Mouse (Mus musculus) CH12.LX (cell line): ENCODE data around the gene Mab21l1.

ENCODE experiments used
- CHD2 ChIP-seq: IDR thresholded peaks from 2 replicates; pipeline ENCODE4 v1.6.1; 2011; ENCODE audit warnings: low read length, improper control_type of control experiment
- CTCF ChIP-seq, 2 experiments: IDR thresholded peaks in 1 of 2; conservative IDR thresholded peaks in 1 of 2; 2 replicates each; pipeline ENCODE4 v1.5.1; 2011 to 2012; ENCODE audit warnings: low read depth in 2 of 2, low read length in 2 of 2, improper control_type of control experiment in 1 of 2, inconsistent platforms in 1 of 2, mild to moderate bottlenecking in 1 of 2, moderate library complexity in 1 of 2
- E2F4 ChIP-seq: IDR thresholded peaks from 2 replicates; pipeline ENCODE4 v1.6.1; 2011; ENCODE audit warnings: low read depth, low read length, improper control_type of control experiment; ENCODE audit not compliant: insufficient replicate concordance
- EP300 ChIP-seq: IDR thresholded peaks from 2 replicates; pipeline ENCODE4 v1.6.1; 2011; ENCODE audit warnings: low read length, improper control_type of control experiment
- MEF2A ChIP-seq: IDR thresholded peaks from 2 replicates; pipeline ENCODE4 v1.6.1; 2014; ENCODE audit warnings: low read depth, mild to moderate bottlenecking, inconsistent platforms, low read length, improper control_type of control experiment, borderline replicate concordance
- NELFE ChIP-seq: IDR thresholded peaks from 2 replicates; pipeline ENCODE4 v1.6.1; 2011; ENCODE audit warnings: low read depth, low read length, improper control_type of control experiment
- NRF1 ChIP-seq: IDR thresholded peaks from 2 replicates; pipeline ENCODE4 v1.6.1; 2014; ENCODE audit warnings: low read depth, mild to moderate bottlenecking, inconsistent platforms, low read length, improper control_type of control experiment, moderate library complexity
- POLR2A ChIP-seq: IDR thresholded peaks from 2 replicates; pipeline ENCODE4 v1.6.1; 2011; ENCODE audit warnings: low read depth, mild to moderate bottlenecking, improper control_type of control experiment, low read length
- SMC3 ChIP-seq: IDR thresholded peaks from 2 replicates; pipeline ENCODE4 v1.6.1; 2011; ENCODE audit warnings: low read depth, low read length, improper control_type of control experiment
- UBTF ChIP-seq: IDR thresholded peaks from 2 replicates; pipeline ENCODE4 v1.6.1; 2012; ENCODE audit warnings: low read depth, mild to moderate bottlenecking, inconsistent platforms, low read length, improper control_type of control experiment, moderate library complexity
- USF2 ChIP-seq: conservative IDR thresholded peaks from 2 replicates; pipeline ENCODE4 v1.6.1; 2011; ENCODE audit warnings: low read depth, low read length, improper control_type of control experiment
- ZNF384 ChIP-seq: IDR thresholded peaks from 2 replicates; pipeline ENCODE4 v1.6.1; 2012; ENCODE audit warnings: low read depth, low read length, improper control_type of control experiment, inconsistent platforms

DNA sequence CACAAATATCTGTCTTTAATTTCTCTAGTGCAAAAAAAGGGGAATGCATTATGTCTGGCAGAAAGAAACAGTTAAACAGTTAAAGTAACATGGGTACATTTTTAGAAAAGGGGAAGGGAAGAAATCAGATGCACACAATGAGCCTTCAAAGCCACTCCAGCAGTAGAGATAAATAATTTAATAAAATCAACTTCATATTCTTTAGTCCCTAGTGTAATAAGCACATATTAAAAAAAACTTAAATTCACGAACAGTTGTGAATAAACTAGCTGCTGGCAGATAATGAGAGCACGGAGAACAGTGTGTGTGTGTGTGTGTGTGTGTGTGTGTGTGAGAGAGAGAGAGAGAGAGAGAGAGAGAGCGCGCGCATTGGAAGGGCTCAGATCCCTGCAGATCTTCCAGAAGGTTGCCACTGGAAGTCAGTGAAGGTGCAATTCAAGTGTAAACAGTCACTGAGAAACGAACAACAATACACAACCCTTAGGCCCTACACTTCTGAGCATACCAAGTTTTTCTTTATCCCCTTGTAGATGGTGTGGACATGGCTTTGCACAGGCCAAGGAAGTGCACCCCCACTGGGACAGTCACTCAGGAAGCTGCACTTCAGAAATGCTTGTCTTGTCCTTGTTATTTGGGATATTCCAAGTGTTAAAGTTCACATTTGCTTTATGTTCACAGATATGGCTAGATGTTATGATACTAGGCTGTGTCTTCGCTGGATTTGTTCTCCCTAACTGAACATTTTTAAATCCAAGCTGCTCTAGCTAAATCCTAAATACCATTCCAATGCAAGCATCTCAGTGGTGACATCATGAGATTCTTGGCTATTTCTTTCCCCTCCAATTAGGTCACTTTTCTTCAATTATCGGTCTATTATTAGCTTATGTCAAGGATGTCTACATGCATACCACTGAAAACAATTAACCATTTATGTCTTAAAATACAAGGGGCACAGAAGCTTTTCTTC lies 3.3 kb upstream of the Mab21l1 start:
- no peak for TF ChIP-seq NELFE
- TF ChIP-seq CTCF (conservative IDR thresholded peaks at IDR 0.05 in 1 of 2, IDR thresholded peaks at IDR 0.05 in 1 of 2; ENCODE audit: low read depth in 2 of 2, low read length in 2 of 2) = no peak
- no peak for TF ChIP-seq USF2
- no peak for TF ChIP-seq POLR2A
- TF ChIP-seq CHD2 = no peak
- TF ChIP-seq UBTF = no peak
- no peak for TF ChIP-seq ZNF384
- TF ChIP-seq EP300 = no peak
- no peak for TF ChIP-seq NRF1
- no peak for TF ChIP-seq MEF2A
- no peak for TF ChIP-seq SMC3
- TF ChIP-seq E2F4 = no peak
